Mouse (Mus musculus) heart, adult 2 months (tissue): ENCODE results near the gene Gcnt7.

Experiments used
- CTCF ChIP-seq: fragments of 200-600 bp; IDR thresholded peaks from 2 replicates; pipeline ENCODE4 v1.8.1; 2022; ENCODE audit warnings: antibody characterized with exemption, mild to moderate bottlenecking, moderate library complexity
- EP300 ChIP-seq: fragments of 200-500 bp; IDR thresholded peaks from 2 replicates; pipeline ENCODE4 v1.6.1; 2011; ENCODE audit warnings: low read depth, low read length, control low read depth; ENCODE audit not compliant: insufficient read depth
- POLR2A ChIP-seq: fragments of 200-500 bp; IDR thresholded peaks from 2 replicates; pipeline ENCODE4 v1.6.1; 2011; ENCODE audit warnings: mild to moderate bottlenecking, low read depth, low read length, control low read depth; ENCODE audit not compliant: insufficient read depth

DNA sequence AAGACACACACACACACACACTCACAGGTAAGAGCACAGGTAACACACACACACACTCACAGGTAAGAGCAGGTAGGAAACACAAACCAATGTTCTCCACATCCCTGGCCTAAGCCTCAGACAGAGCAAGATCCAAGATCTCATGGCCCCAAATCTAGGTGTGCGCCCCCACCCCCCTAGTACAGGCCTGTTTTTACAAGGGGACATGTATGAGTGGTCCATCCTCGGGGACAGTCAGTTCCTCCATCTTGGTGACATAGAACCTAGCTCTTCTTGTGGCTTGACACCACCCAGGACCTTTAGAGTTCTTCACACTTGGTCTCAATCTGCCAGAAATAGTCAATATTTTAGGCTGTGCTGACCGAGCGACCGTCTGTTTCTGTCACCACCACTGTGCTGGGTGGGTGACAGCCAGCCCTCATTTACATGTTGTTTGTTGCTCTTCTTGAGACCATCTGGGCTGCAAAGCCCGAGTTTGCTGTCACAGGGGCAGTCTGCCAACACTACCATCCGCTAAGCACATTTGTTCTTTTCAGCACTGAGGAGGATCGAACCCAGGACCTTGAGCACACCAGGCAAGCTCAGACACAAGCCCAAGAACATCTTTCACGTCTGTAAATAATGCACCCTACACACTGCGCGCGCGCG lies 25.5 kb upstream of the Gcnt7 start:
- no peak for TF ChIP-seq CTCF
- TF ChIP-seq POLR2A = no peak
- no peak for TF ChIP-seq EP300
